Mouse (Mus musculus) lung, embryonic 16.5 days (tissue): ENCODE data around the gene Ebf1. TPM values are rescaled to one million over a fixed set of nuclear protein-coding genes. Genes with fewer than 3 reads are reported as not detected.

ENCODE experiments used
- ATAC-seq: fragments of 200-750 bp; cut with Nextera tagmentation; 2 replicates; pipeline ENCODE4 v1.8.0; 2017; ENCODE audit warnings: low read depth, mild to moderate bottlenecking, moderate library complexity
- H3K27ac ChIP-seq: fragments of 300-500 bp; sonication (generic); 2 replicates; pipeline ENCODE4 v1.5.1; 2014; ENCODE audit warnings: mild to moderate bottlenecking, control low read depth, low read length
- H3K27me3 ChIP-seq: fragments of 300-500 bp; sonication (generic); 2 replicates; pipeline ENCODE4 v1.6.1; 2014; ENCODE audit warnings: low read depth, low read length, mixed read lengths; ENCODE audit not compliant: control insufficient read depth, insufficient read depth
- H3K36me3 ChIP-seq: fragments of 300-500 bp; sonication (generic); 2 replicates; pipeline ENCODE4 v1.6.1; 2014; ENCODE audit warnings: low read length; ENCODE audit not compliant: control insufficient read depth, insufficient read depth
- H3K4me1 ChIP-seq: fragments of 300-500 bp; sonication (generic); replicated peaks from 2 replicates; pipeline ENCODE4 v1.6.1; 2014; ENCODE audit warnings: low read length, mixed read lengths; ENCODE audit not compliant: control insufficient read depth, insufficient read depth
- H3K4me2 ChIP-seq: fragments of 300-500 bp; sonication (generic); 2 replicates; pipeline ENCODE4 v1.6.1; 2014; ENCODE audit warnings: low read depth, low read length, control low read depth
- H3K4me3 ChIP-seq: fragments of 300-500 bp; sonication (generic); 2 replicates; pipeline ENCODE4 v1.5.1; 2014; ENCODE audit warnings: mild to moderate bottlenecking, low read length, control low read depth
- H3K9ac ChIP-seq: fragments of 300-500 bp; sonication (generic); 2 replicates; pipeline ENCODE4 v1.6.1; 2014; ENCODE audit warnings: low read length, control low read depth
- H3K9me3 ChIP-seq: fragments of 300-500 bp; sonication (generic); 2 replicates; pipeline ENCODE4 v1.6.1; 2016; ENCODE audit warnings: low read length; ENCODE audit not compliant: control insufficient read depth
- WGBS: fragments of 180-500 bp; shearing (Covaris S2); extraction: QIAGEN DNeasy Blood & Tissue Kit; methylation state at CpG from one replicate; pipeline ENCODE4 v1.1.7; 2014; 5-methylcytosine and 5-hydroxymethylcytosine counted together
- polyA plus RNA-seq: library from polyadenylated mRNA; unstranded; fragments of >200 nt; fragmentation: Nextera tagmentation; extraction: Ambion mirVana; gene quantifications from 2 replicates; pipeline ENCODE4 v1.2.1, GENCODE M21; 2015

Ebf1 gene
- polyA plus RNA-seq, 1 experiment from 2014 or later = 12.8 TPM

GRCm38 (mm10) chr11:44873876-44874275, 256.8 kb downstream of the Ebf1 start:
- Histone ChIP-seq H3K27me3 (no peaks in the 10 kb centered on the region), H3K9me3 (no peaks in the 10 kb centered on the region), H3K36me3 (no peaks in the 10 kb centered on the region), H3K27ac (no peak overlapping the region), H3K4me3 (no peak overlapping the region), H3K4me2 (no peak overlapping the region), H3K9ac (no peak overlapping the region), H3K4me1 (no peaks in the 10 kb centered on the region)
- 31% methylated on average over 1 of the region's 1 CpGs for WGBS
- no peak for ATAC-seq

GRCm38 (mm10) chr11:44875171-44875570, 258.1 kb downstream of the Ebf1 start:
- no peaks in the 10 kb centered on the region for H3K36me3 ChIP-seq
- ATAC-seq = no peak
- WGBS = 58% methylated on average over 3 of the region's 3 CpGs
- no peaks in the 10 kb centered on the region for H3K4me1 ChIP-seq
- no peaks in the 10 kb centered on the region for H3K27me3 ChIP-seq
- H3K9ac ChIP-seq = no peak overlapping the region
- no peak overlapping the region for H3K4me3 ChIP-seq
- H3K27ac ChIP-seq = no peak overlapping the region
- H3K9me3 ChIP-seq = no peaks in the 10 kb centered on the region
- no peak overlapping the region for H3K4me2 ChIP-seq

GRCm38 (mm10) chr11:44881056-44881683, 264.1 kb downstream of the Ebf1 start:
- Histone ChIP-seq H3K9me3 (no peaks in the 10 kb centered on the region), H3K27ac (no peak overlapping the region), H3K27me3 (no peaks in the 10 kb centered on the region), H3K36me3 (no peaks in the 10 kb centered on the region), H3K4me3 (no peak overlapping the region), H3K9ac (no peak overlapping the region), H3K4me2 (no peak overlapping the region), H3K4me1 (no peaks in the 10 kb centered on the region)
- 38% methylated on average over 9 of the region's 9 CpGs for WGBS
- no peak for ATAC-seq

- no peak overlapping the region for H3K27ac ChIP-seq
- H3K36me3 ChIP-seq = no peaks in the 10 kb centered on the region
- no peaks in the 10 kb centered on the region for H3K9me3 ChIP-seq
- H3K4me1 ChIP-seq = no peaks in the 10 kb centered on the region
- H3K9ac ChIP-seq = no peak overlapping the region
- no peak overlapping the region for H3K4me3 ChIP-seq
- H3K27me3 ChIP-seq = no peaks in the 10 kb centered on the region
- no peak overlapping the region for H3K4me2 ChIP-seq
- no peak for ATAC-seq
- WGBS = 75% methylated on average over 4 of the region's 4 CpGs
Measured at GRCm38 (mm10) chr11:44882476-44882970, 265.4 kb downstream of the Ebf1 start.

GRCm38 (mm10) chr11:44884337-44884736, 267.2 kb downstream of the Ebf1 start:
- 72% methylated on average over 3 of the region's 3 CpGs for WGBS

GRCm38 (mm10) chr11:44886897-44887296, 269.8 kb downstream of the Ebf1 start:
- Histone ChIP-seq H3K9me3 (no peaks in the 10 kb centered on the region), H3K4me1 (no peaks in the 10 kb centered on the region), H3K4me2 (no peak overlapping the region), H3K27me3 (no peaks in the 10 kb centered on the region), H3K27ac (no peak overlapping the region), H3K9ac (no peak overlapping the region), H3K36me3 (no peaks in the 10 kb centered on the region), H3K4me3 (no peak overlapping the region)
- ATAC-seq = no peak
- WGBS = 86% methylated on average over 2 of the region's 2 CpGs

More at GRCm38 (mm10) chr11:44884337-44884736, 267.2 kb downstream of the Ebf1 start:
- Histone ChIP-seq H3K4me2 (no peak overlapping the region), H3K27me3 (no peaks in the 10 kb centered on the region), H3K4me3 (no peak overlapping the region), H3K36me3 (no peaks in the 10 kb centered on the region), H3K4me1 (no peaks in the 10 kb centered on the region), H3K27ac (no peak overlapping the region), H3K9ac (no peak overlapping the region), H3K9me3 (no peaks in the 10 kb centered on the region)
- no peak for ATAC-seq

- Histone ChIP-seq H3K4me2 (no peak overlapping the region), H3K27me3 (no peaks in the 10 kb centered on the region), H3K27ac (no peak overlapping the region), H3K9ac (no peak overlapping the region), H3K9me3 (no peaks in the 10 kb centered on the region), H3K4me1 (no peaks in the 10 kb centered on the region), H3K36me3 (no peaks in the 10 kb centered on the region), H3K4me3 (no peak overlapping the region)
- 77% methylated on average over 7 of the region's 7 CpGs for WGBS
- ATAC-seq = no peak
Measured at GRCm38 (mm10) chr11:44887691-44888090, 270.6 kb downstream of the Ebf1 start.

- no peaks in the 10 kb centered on the region for H3K27me3 ChIP-seq
Measured at GRCm38 (mm10) chr11:44888390-44888789, 271.3 kb downstream of the Ebf1 start.

GRCm38 (mm10) chr11:44892814-44893521, 275.9 kb downstream of the Ebf1 start:
- Histone ChIP-seq H3K36me3 (no peaks in the 10 kb centered on the region), H3K4me2 (peak overlapping the region; percentile 38), H3K27me3 (no peaks in the 10 kb centered on the region), H3K27ac (no peak overlapping the region), H3K4me3 (no peak overlapping the region), H3K9me3 (no peaks in the 10 kb centered on the region), H3K4me1 (no peaks in the 10 kb centered on the region), H3K9ac (no peak overlapping the region)
- ATAC-seq = no peak
- 51% methylated on average over 18 of the region's 18 CpGs for WGBS

More at GRCm38 (mm10) chr11:44888390-44888789, 271.3 kb downstream of the Ebf1 start:
- 88% methylated on average over 4 of the region's 4 CpGs for WGBS
- H3K27ac ChIP-seq = no peak overlapping the region
- no peak overlapping the region for H3K4me3 ChIP-seq
- no peak overlapping the region for H3K9ac ChIP-seq
- ATAC-seq = no peak
- H3K4me2 ChIP-seq = no peak overlapping the region
- H3K9me3 ChIP-seq = no peaks in the 10 kb centered on the region
- H3K36me3 ChIP-seq = no peaks in the 10 kb centered on the region
- H3K4me1 ChIP-seq = no peaks in the 10 kb centered on the region
